Mouse (Mus musculus): ENCODE measurements at regions not wholly inside any gene's neighbourhood (a gene's known extent, or its start where the extent isn't known, plus 50 kb on each side); places are given as distances from the start of the nearest gene placed in this dataset.

- H3K4me3 ChIP-seq (ENCODE audit: control insufficient read depth, low read depth, low read length): no peak overlapping the region
- H3K27ac ChIP-seq (ENCODE audit: control insufficient read depth, insufficient read depth, low read depth, low read length): no peak overlapping the region
- H3K36me3 ChIP-seq (ENCODE audit: control insufficient read depth, insufficient read depth, low read length): no peaks in the 10 kb centered on the region
- no peak for TF ChIP-seq POLR2A (IDR thresholded peaks at IDR 0.05; ENCODE audit: control insufficient read depth, low read depth, low read length)
- TF ChIP-seq CTCF (IDR thresholded peaks at IDR 0.05; ENCODE audit: control insufficient read depth, insufficient read depth, insufficient replicate concordance, low read depth, low read length): no peak
- no peaks in the 10 kb centered on the region for H3K4me1 ChIP-seq (ENCODE audit: control insufficient read depth, insufficient read depth, low read length)
- no peaks in the 10 kb centered on the region for H3K27me3 ChIP-seq (ENCODE audit: control insufficient read depth, insufficient read depth, low read length)
These were observed 225.6 kb downstream of the Mbnl1 start for GRCm38 (mm10) chr3:60698189-60698588.

GRCm38 (mm10) chr3:60707139-60707538, 234.5 kb downstream of the Mbnl1 start:
- Histone ChIP-seq H3K4me3 (ENCODE audit: control insufficient read depth, low read depth, low read length) (no peak overlapping the region), H3K27ac (ENCODE audit: control insufficient read depth, insufficient read depth, low read depth, low read length) (no peak overlapping the region), H3K36me3 (ENCODE audit: control insufficient read depth, insufficient read depth, low read length) (no peaks in the 10 kb centered on the region), H3K4me1 (ENCODE audit: control insufficient read depth, insufficient read depth, low read length) (no peaks in the 10 kb centered on the region), H3K27me3 (ENCODE audit: control insufficient read depth, insufficient read depth, low read length) (no peaks in the 10 kb centered on the region)
- no peak for TF ChIP-seq POLR2A (IDR thresholded peaks at IDR 0.05; ENCODE audit: control insufficient read depth, low read depth, low read length)
- TF ChIP-seq CTCF (IDR thresholded peaks at IDR 0.05; ENCODE audit: control insufficient read depth, insufficient read depth, insufficient replicate concordance, low read depth, low read length): no peak

- H3K27me3 ChIP-seq (ENCODE audit: control insufficient read depth, insufficient read depth, low read length): no peaks in the 10 kb centered on the region
- no peak overlapping the region for H3K27ac ChIP-seq (ENCODE audit: control insufficient read depth, insufficient read depth, low read depth, low read length)
- no peaks in the 10 kb centered on the region for H3K36me3 ChIP-seq (ENCODE audit: control insufficient read depth, insufficient read depth, low read length)
- no peak overlapping the region for H3K4me3 ChIP-seq (ENCODE audit: control insufficient read depth, low read depth, low read length)
- TF ChIP-seq CTCF (IDR thresholded peaks at IDR 0.05; ENCODE audit: control insufficient read depth, insufficient read depth, insufficient replicate concordance, low read depth, low read length) (no peak), POLR2A (IDR thresholded peaks at IDR 0.05; ENCODE audit: control insufficient read depth, low read depth, low read length) (no peak)
- H3K4me1 ChIP-seq (ENCODE audit: control insufficient read depth, insufficient read depth, low read length): no peaks in the 10 kb centered on the region
These were observed 240.3 kb downstream of the Mbnl1 start for GRCm38 (mm10) chr3:60712896-60713295.

GRCm38 (mm10) chr3:60720322-60720721, 247.7 kb downstream of the Mbnl1 start:
- Histone ChIP-seq H3K27ac (ENCODE audit: control insufficient read depth, insufficient read depth, low read depth, low read length) (no peak overlapping the region), H3K27me3 (ENCODE audit: control insufficient read depth, insufficient read depth, low read length) (no peaks in the 10 kb centered on the region), H3K4me1 (ENCODE audit: control insufficient read depth, insufficient read depth, low read length) (no peaks in the 10 kb centered on the region), H3K36me3 (ENCODE audit: control insufficient read depth, insufficient read depth, low read length) (no peaks in the 10 kb centered on the region), H3K4me3 (ENCODE audit: control insufficient read depth, low read depth, low read length) (no peak overlapping the region)
- TF ChIP-seq POLR2A (IDR thresholded peaks at IDR 0.05; ENCODE audit: control insufficient read depth, low read depth, low read length) (no peak), CTCF (IDR thresholded peaks at IDR 0.05; ENCODE audit: control insufficient read depth, insufficient read depth, insufficient replicate concordance, low read depth, low read length) (no peak)

- no peak for TF ChIP-seq POLR2A (IDR thresholded peaks at IDR 0.05; ENCODE audit: control insufficient read depth, low read depth, low read length)
- no peak for TF ChIP-seq CTCF (IDR thresholded peaks at IDR 0.05; ENCODE audit: control insufficient read depth, insufficient read depth, insufficient replicate concordance, low read depth, low read length)
- no peak overlapping the region for H3K4me3 ChIP-seq (ENCODE audit: control insufficient read depth, low read depth, low read length)
- H3K36me3 ChIP-seq (ENCODE audit: control insufficient read depth, insufficient read depth, low read length): no peaks in the 10 kb centered on the region
- H3K27me3 ChIP-seq (ENCODE audit: control insufficient read depth, insufficient read depth, low read length): no peaks in the 10 kb centered on the region
- no peaks in the 10 kb centered on the region for H3K4me1 ChIP-seq (ENCODE audit: control insufficient read depth, insufficient read depth, low read length)
- H3K27ac ChIP-seq (ENCODE audit: control insufficient read depth, insufficient read depth, low read depth, low read length): no peak overlapping the region
These were observed 258.7 kb downstream of the Mbnl1 start for GRCm38 (mm10) chr3:60731331-60731730.

- Histone ChIP-seq H3K4me3 (ENCODE audit: control insufficient read depth, low read depth, low read length) (no peak overlapping the region), H3K27ac (ENCODE audit: control insufficient read depth, insufficient read depth, low read depth, low read length) (no peak overlapping the region), H3K36me3 (ENCODE audit: control insufficient read depth, insufficient read depth, low read length) (no peaks in the 10 kb centered on the region), H3K27me3 (ENCODE audit: control insufficient read depth, insufficient read depth, low read length) (no peaks in the 10 kb centered on the region), H3K4me1 (ENCODE audit: control insufficient read depth, insufficient read depth, low read length) (no peaks in the 10 kb centered on the region)
- TF ChIP-seq CTCF (IDR thresholded peaks at IDR 0.05; ENCODE audit: control insufficient read depth, insufficient read depth, insufficient replicate concordance, low read depth, low read length): no peak
- no peak for TF ChIP-seq POLR2A (IDR thresholded peaks at IDR 0.05; ENCODE audit: control insufficient read depth, low read depth, low read length)
These were observed 261.9 kb upstream of the P2ry1 start for GRCm38 (mm10) chr3:60740543-60741294.

- no peak overlapping the region for H3K4me3 ChIP-seq (ENCODE audit: control insufficient read depth, low read depth, low read length)
- no peaks in the 10 kb centered on the region for H3K27me3 ChIP-seq (ENCODE audit: control insufficient read depth, insufficient read depth, low read length)
- H3K27ac ChIP-seq (ENCODE audit: control insufficient read depth, insufficient read depth, low read depth, low read length): no peak overlapping the region
- H3K4me1 ChIP-seq (ENCODE audit: control insufficient read depth, insufficient read depth, low read length): no peaks in the 10 kb centered on the region
- no peaks in the 10 kb centered on the region for H3K36me3 ChIP-seq (ENCODE audit: control insufficient read depth, insufficient read depth, low read length)
- TF ChIP-seq CTCF (IDR thresholded peaks at IDR 0.05; ENCODE audit: control insufficient read depth, insufficient read depth, insufficient replicate concordance, low read depth, low read length) (no peak), POLR2A (IDR thresholded peaks at IDR 0.05; ENCODE audit: control insufficient read depth, low read depth, low read length) (no peak)
These were observed 261.2 kb upstream of the P2ry1 start for GRCm38 (mm10) chr3:60741379-60741778.

Measured in testis, adult 2 months (tissue).